Mouse (Mus musculus) layer of hippocampus, postnatal 14 days (tissue): ENCODE results near the gene Zbtb12. TPM values are rescaled to one million over a fixed set of nuclear protein-coding genes. Genes with fewer than 3 reads are reported as not detected.
"Not testable (repeated sequence)": the region's sequence is repeated elsewhere in the genome, so short reads cannot be mapped to it uniquely, and the experiment has no call there.

Source experiments
- DNase-seq, 2 experiments: peaks; one replicate each; pipeline ENCODE4 v3.0.0; 2021 to 2022; ENCODE audit warnings: low spot score in 2 of 2, mixed read lengths in 1 of 2
- total RNA-seq, 2 experiments: library from RNA; stranded (reverse); gene quantifications; 2 replicates each; pipeline ENCODE4 v1.2.3; 2021

Gene Zbtb12
- total RNA-seq, 2 experiments from 2014 or later, result 6.4 to 8.1 TPM

- no peak for DNase-seq
Measured at GRCm38 (mm10) chr17:34899890-34900243, 20.6 kb downstream of the Zbtb12 start.

DNA sequence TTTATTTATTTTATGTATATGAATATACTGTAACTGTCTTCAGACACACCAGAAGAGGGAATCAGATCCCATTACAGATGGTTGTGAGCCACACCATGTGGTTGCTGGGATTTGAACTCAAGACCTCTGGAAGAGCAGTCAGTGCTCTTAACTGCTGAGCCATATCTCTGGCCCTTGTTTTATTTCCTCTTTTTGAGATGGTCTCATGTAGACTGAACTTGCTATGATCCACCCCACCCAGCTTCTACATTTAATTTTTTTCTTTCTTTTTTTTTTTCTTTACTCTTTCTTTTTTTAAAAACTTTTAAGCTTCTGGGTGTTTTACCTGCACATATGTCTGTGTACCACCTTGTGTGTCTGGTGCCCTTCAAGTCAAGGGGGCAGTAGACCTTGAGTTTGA lies 21.5 kb downstream of the Zbtb12 start:
- not testable (repeated sequence) for DNase-seq

- not testable (repeated sequence) for DNase-seq
Measured at GRCm38 (mm10) chr17:34901948-34902347, 22.7 kb downstream of the Zbtb12 start.

- no peak for DNase-seq
Measured at GRCm38 (mm10) chr17:34902895-34903294, 23.6 kb downstream of the Zbtb12 start.

- no peak for DNase-seq
Measured at GRCm38 (mm10) chr17:34910982-34911381, 31.7 kb downstream of the Zbtb12 start.

GRCm38 (mm10) chr17:34911945-34912351 lies 32.7 kb downstream of the Zbtb12 start:
- peak in 1 of 2 experiments; percentile 47 for DNase-seq

- no peak for DNase-seq
Measured at GRCm38 (mm10) chr17:34913930-34914665, 34.8 kb downstream of the Zbtb12 start, which contains the start of gene Slc44a4. Gene Slc44a4, plus strand, starts transcription at chr17:34914466.

- DNase-seq, result no peak
Measured at GRCm38 (mm10) chr17:34915410-34915831, 36.1 kb downstream of the Zbtb12 start.

- DNase-seq, result no peak
Measured at GRCm38 (mm10) chr17:34916316-34916715, 37.0 kb downstream of the Zbtb12 start.

- DNase-seq, result no peak
Measured at GRCm38 (mm10) chr17:34917188-34917587, 37.9 kb downstream of the Zbtb12 start.

- DNase-seq, result no peak
Measured at GRCm38 (mm10) chr17:34922939-34923338, 43.7 kb downstream of the Zbtb12 start.

- DNase-seq, result no peak
Measured at GRCm38 (mm10) chr17:34924258-34924657, 45.0 kb downstream of the Zbtb12 start.

DNA sequence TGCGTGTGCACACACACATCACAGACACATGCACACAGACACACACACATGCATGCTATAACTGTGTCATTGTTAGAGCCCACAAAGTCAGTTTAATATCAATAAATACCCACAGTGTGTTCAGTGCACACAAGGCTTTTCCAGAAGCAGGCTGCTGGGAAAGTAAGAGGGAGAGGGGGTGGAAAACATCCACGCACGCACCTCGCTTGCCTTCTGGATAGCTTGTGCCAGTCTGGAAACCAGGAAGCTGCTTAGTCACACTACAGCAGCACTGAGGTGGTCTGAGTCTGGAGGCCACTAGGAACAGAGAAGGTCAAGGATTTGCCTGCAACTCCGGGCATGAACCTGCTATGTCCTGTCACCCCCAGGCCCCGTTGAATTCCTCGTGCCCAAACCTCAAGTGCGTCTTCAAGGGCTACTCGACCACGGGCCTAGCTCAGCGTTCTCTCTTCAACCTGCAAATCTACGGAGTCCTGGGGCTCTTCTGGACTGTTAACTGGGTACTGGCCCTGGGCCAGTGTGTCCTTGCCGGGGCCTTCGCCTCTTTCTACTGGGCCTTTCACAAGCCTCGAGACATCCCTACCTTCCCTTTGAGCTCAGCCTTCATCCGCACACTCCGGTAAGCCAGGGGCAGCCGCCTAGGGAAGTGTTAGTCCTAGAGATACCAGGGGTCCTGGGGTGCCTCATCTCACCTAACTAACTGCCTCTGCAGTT lies 48.2 kb downstream of the Zbtb12 start:
- no peak for DNase-seq

DNA sequence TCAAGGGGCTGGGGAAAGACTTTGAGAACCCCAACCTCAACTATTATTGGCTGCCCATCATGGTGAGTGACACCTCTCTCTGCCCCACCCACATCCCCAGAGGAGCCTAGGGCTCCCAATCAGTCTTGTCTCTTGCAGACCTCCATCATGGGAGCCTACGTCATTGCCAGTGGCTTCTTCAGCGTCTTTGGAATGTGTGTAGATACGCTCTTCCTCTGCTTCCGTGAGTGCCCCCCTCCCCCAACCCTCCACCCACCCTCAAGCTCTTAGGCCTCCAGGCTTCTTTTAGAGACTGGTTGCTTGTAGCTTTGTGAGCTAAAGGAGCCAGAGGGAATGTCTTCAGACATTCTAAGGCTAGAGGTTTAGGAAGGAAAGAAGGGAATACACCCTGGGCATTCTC lies 49.6 kb downstream of the Zbtb12 start:
- no peak for DNase-seq

- peak; percentile 95 to 99 for DNase-seq
Measured at GRCm38 (mm10) chr17:34931061-34931734, 51.9 kb downstream of the Zbtb12 start, which contains the start of gene Neu1. Gene Neu1, plus strand, starts transcription at chr17:34931253.

- DNase-seq, result no peak
Measured at GRCm38 (mm10) chr17:34931735-34932098, 52.4 kb downstream of the Zbtb12 start.

DNA sequence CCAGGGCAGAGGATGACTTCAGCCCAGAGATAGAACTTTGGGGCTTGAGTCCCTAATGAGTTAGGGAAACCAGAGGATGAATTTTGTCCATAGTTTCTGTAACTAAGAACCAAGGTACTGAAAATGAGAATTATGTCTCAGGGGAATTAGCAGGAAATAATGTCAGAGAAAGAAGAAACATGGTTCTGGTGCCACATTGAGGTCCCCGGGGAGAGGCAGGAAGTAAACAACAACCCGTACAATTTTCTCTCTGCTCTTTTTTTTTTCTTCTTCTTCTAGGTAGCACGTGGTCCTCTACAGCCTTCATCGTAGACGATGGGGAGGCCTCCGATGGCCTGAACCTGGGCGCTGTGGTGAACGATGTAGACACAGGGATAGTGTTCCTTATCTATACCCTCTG lies 53.0 kb downstream of the Zbtb12 start:
- no peak for DNase-seq

DNA sequence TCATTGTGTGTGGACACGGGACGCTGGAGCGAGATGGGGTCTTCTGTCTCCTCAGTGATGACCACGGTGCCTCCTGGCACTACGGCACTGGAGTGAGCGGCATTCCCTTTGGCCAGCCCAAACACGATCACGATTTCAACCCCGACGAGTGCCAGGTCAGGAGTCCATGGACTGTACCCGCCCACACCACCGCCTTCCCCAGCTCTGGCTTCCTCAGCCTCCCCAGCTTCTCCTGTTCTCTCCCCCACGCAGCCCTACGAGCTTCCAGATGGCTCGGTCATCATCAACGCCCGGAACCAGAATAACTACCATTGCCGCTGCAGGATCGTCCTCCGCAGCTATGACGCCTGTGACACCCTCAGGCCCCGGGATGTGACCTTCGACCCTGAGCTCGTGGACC lies 54.7 kb downstream of the Zbtb12 start:
- DNase-seq, result no peak

- DNase-seq, result no peak
Measured at GRCm38 (mm10) chr17:34934830-34935229, 55.5 kb downstream of the Zbtb12 start.

GRCm38 (mm10) chr17:34937960-34938505 lies 58.8 kb downstream of the Zbtb12 start:
- no peak for DNase-seq

GRCm38 (mm10) chr17:34941344-34942041 lies 62.2 kb downstream of the Zbtb12 start:
- DNase-seq, result no peak
